Mouse (Mus musculus): ENCODE measurements at regions not wholly inside any gene's neighbourhood (a gene's known extent, or its start where the extent isn't known, plus 50 kb on each side); places are given as distances from the start of the nearest gene placed in this dataset.

DNA sequence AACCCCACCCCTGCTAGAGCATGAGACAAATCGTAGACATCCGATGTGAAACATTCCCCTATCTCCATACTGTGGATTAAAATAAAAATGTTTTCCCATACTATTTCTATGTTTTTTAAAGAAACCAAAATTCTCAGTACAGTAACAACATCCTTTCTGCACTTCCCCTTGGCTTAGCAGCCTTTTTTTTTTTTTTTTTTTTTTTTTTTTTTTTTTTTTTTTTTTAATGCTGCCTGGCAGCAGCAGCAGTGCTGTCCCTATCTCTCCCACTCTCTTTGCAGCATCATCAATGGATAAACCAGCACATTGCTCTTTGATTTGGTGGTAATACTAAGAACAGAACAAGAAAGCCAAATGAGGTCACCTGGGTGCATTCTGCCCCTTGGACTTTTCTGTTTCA is 239.3 kb upstream of the Ell2 start:
- no peak for TF ChIP-seq GATA1 (IDR thresholded peaks at IDR 0.05; ENCODE audit: borderline replicate concordance, low read length)
- no peak for TF ChIP-seq FLI1 (IDR thresholded peaks at IDR 0.05; ENCODE audit: low read length)

Data from megakaryocyte, embryonic 14.5 days (primary cell).